10 mouse cellular contexts compared by ENCODE assay signal in the genomic region with DNA sequence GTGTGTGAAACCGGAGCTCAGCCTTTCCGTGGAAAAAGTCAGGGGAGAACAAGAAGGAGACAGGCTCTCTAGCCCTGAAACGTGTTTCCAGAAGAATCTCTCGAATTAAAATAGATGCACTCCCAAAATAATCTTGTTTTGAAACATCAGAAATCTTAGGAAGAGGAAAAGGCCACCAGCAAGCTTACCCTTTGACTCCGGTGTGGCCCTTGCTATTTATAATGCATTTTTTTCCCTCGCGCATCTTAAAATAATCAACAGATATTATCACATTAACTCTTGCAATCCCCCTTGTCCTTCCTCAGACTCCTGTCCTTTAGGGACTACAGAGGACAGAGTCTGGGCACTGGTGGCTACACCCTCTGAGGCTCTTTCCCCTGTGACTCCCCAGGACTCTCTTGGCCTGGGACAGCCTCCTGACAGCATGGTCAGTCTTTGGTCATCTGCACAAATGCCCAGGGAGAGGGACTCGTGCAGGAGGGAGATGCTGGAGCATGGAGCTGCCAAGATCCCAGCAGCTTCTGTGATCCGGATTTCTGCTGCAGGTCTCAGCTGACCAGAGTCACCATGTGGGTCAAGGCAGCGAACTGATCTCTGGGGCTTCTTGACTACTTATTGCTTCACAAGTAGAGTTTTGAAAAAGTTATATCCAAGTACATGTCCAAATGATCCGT.
DNase-seq lines count a peak whose midpoint lies in the region; ATAC-seq and TF ChIP-seq lines count a peak whose summit lies in the region.
"Had no signal": no experiment of that assay in that cellular context is flagged by ENCODE, and none has a peak within 500 bp of the region (broad histone marks: within the 10 kb centered on the region; RNA-seq: fewer than 3 reads in every experiment).

No protein-coding gene starts in this region.

- peak overlapping the region; percentile 53 for H3K4me2 ChIP-seq in heart, embryonic 14.5 days (ENCODE audit: low read length)
- H3K4me2 ChIP-seq in embryonic facial prominence, embryonic 13.5 days: peak overlapping the region; percentile 52
- peak overlapping the region; percentile 38 for H3K4me2 ChIP-seq in heart, postnatal 0 days (ENCODE audit: low read depth, low read length)
- H3K4me2 ChIP-seq in midbrain, embryonic 11.5 days: no peak overlapping the region

- no peaks in the 10 kb centered on the region for H3K36me3 ChIP-seq in heart, embryonic 14.5 days (ENCODE audit: control insufficient read depth, insufficient read depth, low read length)
- no peaks in the 10 kb centered on the region for H3K36me3 ChIP-seq in embryonic facial prominence, embryonic 13.5 days
- no peaks in the 10 kb centered on the region for H3K36me3 ChIP-seq in heart, postnatal 0 days (replicated peaks; ENCODE audit: control insufficient read depth, insufficient read depth, low read length)
- H3K36me3 ChIP-seq in midbrain, embryonic 11.5 days (ENCODE audit: control insufficient read depth, insufficient read depth, low read length): no peaks in the 10 kb centered on the region

- no peak for ATAC-seq in heart, embryonic 14.5 days (ENCODE audit: insufficient number of reproducible peaks, insufficient read depth, low FRiP score, low read depth)
- ATAC-seq in embryonic facial prominence, embryonic 13.5 days (ENCODE audit: insufficient number of reproducible peaks, insufficient read depth, low FRiP score, low TSS enrichment, low read depth): no peak
- no peak for ATAC-seq in heart, postnatal 0 days (ENCODE audit: insufficient read depth, low read depth)
- no peak for ATAC-seq in midbrain, embryonic 11.5 days (ENCODE audit: low FRiP score)

- 0 out of 4 replicates have a peak overlapping the region, but pooled peaks of 1 of the 2 experiments have one; percentile 5 for H3K4me3 ChIP-seq in heart, embryonic 14.5 days (ENCODE audit: control insufficient read depth in 1 of 2, insufficient read depth in 1 of 2, low read depth in 1 of 2, low read length in 2 of 2)
- peak overlapping the region; percentile 22; the same call in 1 of the 2 replicates for H3K4me3 ChIP-seq in embryonic facial prominence, embryonic 13.5 days
- peak overlapping the region; percentile 1; the same call in 1 of the 2 replicates for H3K4me3 ChIP-seq in heart, postnatal 0 days (ENCODE audit: low read depth, low read length)
- H3K4me3 ChIP-seq in midbrain, embryonic 11.5 days (ENCODE audit: low read depth, low read length): no peak overlapping the region
- no peak overlapping the region for H3K4me3 ChIP-seq in left cerebral cortex, adult 2 months

- DNase-seq in heart, postnatal 36 days: no peak
- DNase-seq in heart, postnatal 0 days (ENCODE audit: low spot score): no peak
- peak; percentile 88 for DNase-seq in midbrain, embryonic 11.5 days (ENCODE audit: low spot score, missing footprints)
- no peak for DNase-seq in urinary bladder, adult 2 months (ENCODE audit: low spot score)
- DNase-seq in cerebellum, adult 18-20 months: no peak
- DNase-seq in left cerebral cortex, adult 2 months (ENCODE audit: extremely low spot score in 1 of 2, low spot score in 2 of 2): no peak
- DNase-seq: lung, postnatal 36 days had no signal

- no peak for TF ChIP-seq EP300 in heart, postnatal 0 days (IDR thresholded peaks at IDR 0.05; ENCODE audit: low read depth)

- intact Hi-C loops in heart, postnatal 36 days (cut with DNase I): no loop called here
- intact Hi-C loops in left cerebral cortex, adult 2 months (cut with DNase I): no loop called here

- peaks cover 0 to 6% of the 10 kb centered on the region in 2 experiments; a peak in 2 of 4 replicates for H3K4me1 ChIP-seq in heart, embryonic 14.5 days (ENCODE audit: control insufficient read depth in 2 of 2, insufficient read depth in 2 of 2, low read length in 2 of 2)
- H3K4me1 ChIP-seq in embryonic facial prominence, embryonic 13.5 days: peaks cover 26% of the 10 kb centered on the region
- H3K4me1 ChIP-seq in heart, postnatal 0 days (ENCODE audit: control insufficient read depth, insufficient read depth): no peaks in the 10 kb centered on the region
- peaks cover 24% of the 10 kb centered on the region for H3K4me1 ChIP-seq in midbrain, embryonic 11.5 days (ENCODE audit: control insufficient read depth, insufficient read depth, low read length)

- WGBS in heart, embryonic 14.5 days: 56% methylated on average over 11 of the region's 11 CpGs
- WGBS in embryonic facial prominence, embryonic 13.5 days: 31% methylated on average over 11 of the region's 11 CpGs
- 47% methylated on average over 11 of the region's 11 CpGs for WGBS in heart, postnatal 0 days
- 51% methylated on average over 11 of the region's 11 CpGs for WGBS in midbrain, embryonic 11.5 days

- H3K9ac ChIP-seq in heart, embryonic 14.5 days (ENCODE audit: low read length): no peak overlapping the region
- no peak overlapping the region for H3K9ac ChIP-seq in embryonic facial prominence, embryonic 13.5 days
- H3K9ac ChIP-seq in heart, postnatal 0 days (replicated peaks; ENCODE audit: low read depth, low read length): no peak overlapping the region
- no peak overlapping the region for H3K9ac ChIP-seq in midbrain, embryonic 11.5 days (ENCODE audit: low read length)

- H3K27me3 ChIP-seq in heart, embryonic 14.5 days (ENCODE audit: control insufficient read depth, insufficient read depth, low read length): no peaks in the 10 kb centered on the region; the same call in 1 of the 2 replicates
- H3K27me3 ChIP-seq in embryonic facial prominence, embryonic 13.5 days: peaks cover 7% of the 10 kb centered on the region
- no peaks in the 10 kb centered on the region for H3K27me3 ChIP-seq in heart, postnatal 0 days (ENCODE audit: control insufficient read depth, insufficient read depth, low read length)
- no peaks in the 10 kb centered on the region; the same call in 1 of the 2 replicates for H3K27me3 ChIP-seq in midbrain, embryonic 11.5 days (ENCODE audit: control insufficient read depth, insufficient read depth, low read length)
- H3K27me3 ChIP-seq: CH12.LX had no signal

- H3K9me3 ChIP-seq in heart, embryonic 14.5 days (ENCODE audit: control insufficient read depth, low read length): no peaks in the 10 kb centered on the region
- no peaks in the 10 kb centered on the region for H3K9me3 ChIP-seq in embryonic facial prominence, embryonic 13.5 days
- H3K9me3 ChIP-seq in heart, postnatal 0 days (replicated peaks; ENCODE audit: control insufficient read depth, low read length): no peaks in the 10 kb centered on the region
- no peaks in the 10 kb centered on the region for H3K9me3 ChIP-seq in midbrain, embryonic 11.5 days (ENCODE audit: control insufficient read depth, low read length)

- TF ChIP-seq CTCF in heart, postnatal 0 days (IDR thresholded peaks at IDR 0.05; ENCODE audit: low read depth): no peak
- no peak for TF ChIP-seq CTCF in left cerebral cortex, adult 2 months (IDR thresholded peaks at IDR 0.05)

- no peak overlapping the region for H3K27ac ChIP-seq in heart, embryonic 14.5 days (replicated peaks in 1 of 2; ENCODE audit: control insufficient read depth in 1 of 2, insufficient read depth in 1 of 2, low read depth in 2 of 2, low read length in 2 of 2)
- H3K27ac ChIP-seq in embryonic facial prominence, embryonic 13.5 days: peak overlapping the region; percentile 33; the same call in 1 of the 2 replicates
- H3K27ac ChIP-seq in heart, postnatal 0 days (ENCODE audit: low read depth): no peak overlapping the region
- no peak overlapping the region for H3K27ac ChIP-seq in midbrain, embryonic 11.5 days (ENCODE audit: low read depth, low read length)
- no peak overlapping the region for H3K27ac ChIP-seq in left cerebral cortex, adult 2 months

Comparison
In these comparisons a context has a peak if more than half of its experiments do, and no peak if none do; other contexts are left out.
1. H3K4me3 ChIP-seq: peak in embryonic facial prominence, embryonic 13.5 days (single experiment) and heart, postnatal 0 days (single experiment); none in midbrain, embryonic 11.5 days (single experiment) and left cerebral cortex, adult 2 months (single experiment).